Mouse (Mus musculus) thymus, postnatal 36 days (tissue): ENCODE results near the gene Hsd3b7.

Experiments
- DNase-seq, 2 experiments: peaks; one replicate each; pipeline ENCODE4 v3.0.0; 2022; ENCODE audit warnings: mixed read lengths in 2 of 2

The Hsd3b7 gene

DNA sequence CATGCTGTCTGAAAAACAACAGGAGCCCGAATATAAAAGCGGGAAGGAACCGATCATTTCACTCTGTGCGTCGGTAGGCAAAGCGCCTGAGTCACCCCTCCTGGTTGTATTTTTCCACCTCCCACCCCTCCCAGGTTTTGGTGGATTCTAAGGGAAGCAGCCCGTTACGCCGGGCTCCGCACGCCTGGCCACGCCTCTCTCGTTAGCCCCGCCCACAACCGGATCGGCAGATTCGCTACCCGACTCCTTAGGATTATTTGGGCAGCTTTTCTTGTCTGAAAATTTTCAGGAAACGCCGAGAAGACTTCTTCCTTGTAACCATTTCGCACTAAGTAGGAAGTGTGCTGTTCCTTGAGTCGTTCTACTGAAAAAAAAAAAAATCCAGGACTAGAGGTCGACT is 24.0 kb upstream of the Hsd3b7 start, which contains the start of gene Setd1a:
Gene Setd1a (plus strand): TSS at position 245 of the 400 bp plus-strand sequence.
- DNase-seq: peak; percentile 84 to 86

GRCm38 (mm10) chr7:127776878-127777473 is 23.4 kb upstream of the Hsd3b7 start:
- peak; percentile 95 to 96 for DNase-seq

DNA sequence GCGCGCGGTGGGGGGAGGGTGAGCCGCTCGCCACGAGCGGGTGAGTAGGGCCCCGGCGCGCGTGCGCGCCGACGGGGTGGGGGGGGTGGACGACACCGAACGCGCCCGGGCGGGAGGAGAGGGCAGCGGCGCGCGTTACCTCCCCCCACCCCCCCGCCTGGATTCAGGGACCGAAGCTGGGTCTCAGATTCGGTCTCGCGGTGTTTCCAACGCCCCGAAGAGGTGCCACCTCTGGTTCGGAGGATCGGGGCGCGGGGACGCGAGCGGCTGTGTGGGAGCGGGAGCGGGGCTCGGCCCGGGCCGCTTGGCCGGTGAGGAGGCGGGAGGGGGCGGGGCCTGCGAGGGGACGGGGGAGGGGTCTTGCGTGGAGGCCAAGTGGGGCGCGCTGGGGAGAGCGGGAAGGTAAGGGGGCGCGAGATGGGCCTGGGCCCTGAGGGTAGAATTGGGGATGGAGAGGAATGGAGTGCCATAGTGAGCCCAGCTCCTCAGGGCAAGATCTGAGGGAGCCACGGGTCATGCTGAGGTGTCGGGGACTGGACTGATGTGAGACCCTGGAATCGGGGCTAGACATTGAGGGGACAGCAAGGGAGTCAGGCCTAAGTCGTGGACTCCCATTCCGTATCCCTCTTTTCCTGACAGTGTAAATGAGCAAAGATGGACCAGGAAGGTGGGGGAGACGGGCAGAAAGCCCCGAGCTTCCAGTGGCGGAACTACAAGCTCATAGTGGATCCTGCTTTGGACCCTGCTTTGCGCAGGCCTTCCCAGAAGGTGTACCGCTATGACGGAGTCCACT is 22.7 kb upstream of the Hsd3b7 start:
- DNase-seq: peak; percentile 62 to 68

GRCm38 (mm10) chr7:127778350-127778749 is 22.1 kb upstream of the Hsd3b7 start:
- DNase-seq: no peak

- no peak for DNase-seq
Measured at GRCm38 (mm10) chr7:127785308-127785707, 15.1 kb upstream of the Hsd3b7 start, which contains the start of gene Gm49388. Gene Gm49388 (plus strand): TSS chr7:127785608.

DNA sequence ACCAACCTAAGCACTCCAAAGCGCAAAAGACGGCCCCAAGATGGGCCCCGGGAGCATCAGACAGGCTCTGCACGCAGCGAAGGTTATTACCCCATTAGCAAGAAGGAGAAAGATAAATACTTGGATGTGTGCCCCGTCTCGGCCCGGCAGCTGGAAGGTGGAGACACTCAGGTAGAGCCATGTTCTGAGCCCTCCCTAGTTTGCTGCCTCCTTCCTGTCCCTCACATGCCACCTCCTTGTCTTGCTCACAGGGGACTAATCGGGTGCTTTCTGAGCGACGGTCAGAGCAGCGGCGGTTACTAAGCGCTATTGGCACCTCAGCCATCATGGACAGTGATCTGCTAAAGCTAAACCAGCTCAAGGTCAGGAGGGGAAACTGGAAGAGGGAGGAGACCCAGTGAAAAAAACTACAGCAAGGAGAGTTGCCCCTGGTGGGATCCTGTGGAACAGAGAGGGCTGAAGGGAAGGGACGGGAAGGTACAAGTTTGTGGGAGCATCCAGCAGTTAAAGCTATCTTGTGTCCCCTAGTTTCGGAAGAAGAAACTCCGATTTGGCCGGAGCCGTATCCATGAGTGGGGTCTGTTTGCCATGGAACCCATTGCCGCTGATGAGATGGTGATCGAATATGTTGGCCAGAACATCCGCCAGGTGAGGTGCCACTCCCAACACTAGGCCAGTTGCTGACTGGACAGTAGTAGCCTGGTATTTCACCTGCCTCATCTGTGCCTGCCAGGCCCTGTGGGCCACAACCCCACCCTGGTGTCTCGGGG is 3.1 kb upstream of the Hsd3b7 start:
- DNase-seq: no peak

DNA sequence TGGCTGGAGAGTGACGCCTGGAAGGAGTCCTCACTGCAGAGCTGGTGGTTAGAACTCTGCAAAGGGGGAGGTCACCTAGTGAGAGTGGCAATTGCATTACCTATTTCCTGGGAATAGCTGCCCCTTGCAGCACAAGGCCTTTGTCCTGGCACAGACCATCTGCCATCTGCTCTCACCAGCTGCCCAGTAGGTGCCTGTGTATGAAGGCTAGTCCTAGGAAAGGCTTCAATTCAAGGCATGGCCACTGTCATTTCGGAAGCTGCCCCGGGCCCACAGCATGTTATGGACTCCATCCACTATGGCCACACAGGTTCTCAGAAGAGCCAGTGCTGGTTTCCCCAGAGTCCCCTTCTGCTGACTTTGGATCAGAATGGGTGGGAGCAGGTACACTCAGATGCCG is 1.8 kb upstream of the Hsd3b7 start:
- DNase-seq: no peak

GRCm38 (mm10) chr7:127799211-127799610 is 1.2 kb upstream of the Hsd3b7 start:
- no peak for DNase-seq

GRCm38 (mm10) chr7:127799738-127800137 is 666 bp upstream of the Hsd3b7 start:
- no peak for DNase-seq

GRCm38 (mm10) chr7:127801010-127801621 is 712 bp downstream of the Hsd3b7 start:
- no peak for DNase-seq

- no peak for DNase-seq
Measured at GRCm38 (mm10) chr7:127802313-127802712, 1.9 kb downstream of the Hsd3b7 start.

- no peak for DNase-seq
Measured at GRCm38 (mm10) chr7:127808821-127809220, 8.4 kb downstream of the Hsd3b7 start.

GRCm38 (mm10) chr7:127809846-127810245 is 9.4 kb downstream of the Hsd3b7 start:
- no peak for DNase-seq

GRCm38 (mm10) chr7:127810650-127811049 is 10.2 kb downstream of the Hsd3b7 start:
- no peak for DNase-seq

GRCm38 (mm10) chr7:127811240-127811639 is 10.8 kb downstream of the Hsd3b7 start:
- no peak for DNase-seq

DNA sequence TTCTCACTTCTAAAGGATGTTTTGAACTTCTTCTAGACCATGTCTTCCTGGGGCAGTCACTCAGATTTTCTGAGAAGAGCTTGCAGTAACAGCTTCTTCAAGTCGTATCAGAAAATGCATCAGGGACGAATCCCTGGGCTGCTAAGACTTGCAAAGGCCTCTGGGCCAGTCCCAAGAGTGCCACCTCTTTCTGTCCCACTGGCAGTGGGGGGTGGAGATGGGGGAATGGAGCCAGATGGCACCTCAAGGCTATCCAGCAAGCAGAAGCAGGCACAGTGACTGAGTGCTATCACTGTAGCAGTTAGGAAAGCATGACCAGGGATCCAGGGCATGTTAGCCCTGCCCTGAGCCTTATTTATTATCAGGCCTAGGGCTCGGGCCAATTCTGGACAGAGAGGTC is 11.9 kb downstream of the Hsd3b7 start:
- DNase-seq: no peak

DNA sequence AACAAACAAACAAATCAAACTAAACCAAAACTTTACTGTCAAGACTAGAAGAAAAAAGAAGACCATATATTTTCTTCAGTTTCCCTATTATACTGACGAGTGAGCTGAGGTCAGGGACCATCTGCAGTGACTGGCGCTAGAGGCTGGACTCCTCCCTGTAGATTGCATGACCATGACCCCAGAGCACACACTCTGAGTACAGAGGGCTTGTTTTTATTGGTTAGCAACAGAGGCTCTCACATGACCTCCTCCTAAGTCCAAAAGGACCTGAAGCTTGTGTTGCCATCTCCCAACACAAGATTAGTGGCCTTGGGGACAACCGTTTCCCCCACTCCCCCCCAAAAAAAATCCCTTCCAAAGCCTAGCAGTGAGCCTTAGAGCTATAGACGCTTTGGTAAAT is 13.4 kb downstream of the Hsd3b7 start:
- DNase-seq: no peak

DNA sequence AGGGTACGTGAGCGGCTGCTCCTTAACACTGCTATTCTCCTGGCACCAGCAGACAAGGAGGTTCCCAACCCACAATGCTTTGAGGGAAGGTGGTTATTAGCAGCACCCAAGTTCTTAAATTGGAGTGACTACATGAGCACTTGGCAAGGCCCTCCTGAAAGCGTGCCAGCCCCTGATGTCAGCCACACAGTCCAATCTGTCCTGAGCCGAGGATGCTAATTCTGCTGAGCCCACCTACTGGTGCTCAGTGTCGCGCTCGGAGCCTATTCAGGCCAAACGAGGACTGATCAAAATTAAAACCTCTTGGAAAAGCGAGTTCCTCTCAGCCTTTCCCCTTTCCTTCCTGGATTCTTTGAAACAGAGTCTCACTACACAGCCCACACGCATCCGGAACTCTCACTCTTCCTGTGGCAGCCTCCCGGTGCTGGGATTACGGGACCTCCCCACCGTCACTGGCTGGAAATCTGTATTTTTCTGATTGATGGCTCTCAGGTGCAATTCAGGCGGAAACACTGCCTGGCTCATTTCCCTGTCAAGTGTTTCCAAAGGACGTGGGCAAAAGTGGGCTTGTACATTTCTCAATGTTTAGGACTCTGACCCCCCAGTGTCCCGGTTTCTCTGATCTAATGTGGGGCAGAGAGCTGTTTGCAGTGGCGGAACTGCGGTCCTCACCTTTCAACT is 14.0 kb downstream of the Hsd3b7 start:
- DNase-seq: no peak

DNA sequence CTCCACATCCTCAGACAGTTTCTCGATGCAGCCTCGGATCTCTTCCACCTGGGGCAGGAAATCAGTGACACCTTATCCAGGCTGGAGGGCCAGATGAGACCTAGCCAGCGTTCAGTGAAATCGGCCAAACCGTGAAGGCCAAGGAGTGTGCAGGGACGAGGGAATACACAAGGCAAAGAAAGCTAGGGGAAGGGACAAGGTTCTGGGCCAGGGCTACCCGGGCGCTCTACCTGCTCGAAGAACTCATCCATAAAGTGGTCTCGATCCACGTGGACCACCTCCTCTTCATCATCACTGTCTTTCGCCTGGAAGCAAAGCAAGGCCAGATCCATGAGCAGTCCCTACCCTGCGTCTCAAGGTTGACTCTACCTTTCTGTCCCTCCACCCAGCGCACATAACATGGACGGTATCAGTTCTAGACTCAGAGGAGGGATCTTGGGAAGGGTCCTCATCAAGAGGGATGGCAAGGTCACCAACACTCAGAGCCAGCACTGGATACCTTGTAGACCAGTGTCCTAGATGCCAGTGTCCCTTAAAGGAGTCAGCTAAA is 14.8 kb downstream of the Hsd3b7 start:
- no peak for DNase-seq

DNA sequence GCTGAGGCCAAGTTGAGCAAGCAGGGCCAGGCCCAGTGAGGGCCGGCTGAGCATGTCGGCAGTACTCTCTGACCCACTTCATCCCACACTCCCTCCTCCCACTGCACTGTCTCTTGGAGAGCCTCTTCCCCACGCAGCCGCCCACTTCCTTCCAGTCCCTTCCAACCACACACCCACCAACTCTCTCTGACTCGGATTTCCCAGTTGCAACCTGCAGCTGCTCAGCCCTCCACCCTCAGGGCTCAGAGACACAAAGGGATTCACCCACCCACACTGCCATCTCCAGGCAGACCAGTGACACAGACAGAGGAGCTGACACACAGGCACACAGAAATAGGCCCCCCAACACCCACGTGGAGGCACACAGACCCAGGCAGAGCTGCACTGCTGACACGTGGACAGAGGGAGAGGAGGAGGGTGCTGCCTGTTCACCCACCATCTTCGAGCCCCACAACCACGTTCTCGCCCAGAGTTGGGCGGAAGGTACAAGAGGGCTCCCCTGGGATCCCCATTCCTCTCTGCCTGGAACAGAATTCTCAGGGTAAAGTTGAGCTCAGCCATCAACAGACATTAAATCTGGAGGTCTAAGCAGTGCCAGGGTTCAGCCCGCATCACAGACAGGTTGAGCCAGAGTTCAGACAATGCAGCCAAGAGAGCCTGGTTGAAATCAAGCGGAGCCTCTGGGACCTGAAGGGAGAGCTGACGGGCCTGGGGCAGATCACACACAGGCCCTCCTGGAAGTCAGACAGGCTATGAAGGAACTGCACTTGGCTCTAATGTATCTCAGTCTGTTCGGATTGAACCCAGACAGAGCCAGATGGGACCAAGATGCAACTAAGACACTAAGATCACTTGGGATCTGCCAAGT is 15.8 kb downstream of the Hsd3b7 start:
- DNase-seq: peak; percentile 56 to 71

DNA sequence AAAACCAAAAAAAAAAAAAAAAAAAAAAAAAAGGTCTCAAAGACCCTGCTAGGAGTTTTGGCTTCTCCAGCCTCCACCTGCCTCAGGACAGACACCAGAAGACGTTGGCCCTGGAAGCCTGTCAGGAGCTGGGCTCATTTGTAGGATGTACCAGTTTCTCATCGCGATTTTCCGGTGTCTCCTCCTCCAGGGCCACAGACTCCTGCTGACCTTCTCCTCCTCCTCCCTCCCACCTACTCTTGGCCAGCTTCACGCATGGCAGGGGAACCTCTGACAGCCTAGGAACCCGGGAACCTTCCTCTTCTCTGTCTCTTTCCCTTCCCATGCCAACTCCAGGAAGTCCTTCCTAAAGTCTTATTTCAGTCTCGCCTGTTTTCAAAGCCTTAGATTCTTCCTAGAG is 16.6 kb downstream of the Hsd3b7 start:
- no peak for DNase-seq
